Mouse (Mus musculus) urinary bladder, postnatal 10 days (tissue): ENCODE measurements at regions not wholly inside any gene's neighbourhood (a gene's known extent, or its start where the extent isn't known, plus 50 kb on each side); places are given as distances from the start of the nearest gene placed in this dataset.

ENCODE experiments used
- DNase-seq: peaks from one replicate; pipeline ENCODE4 v3.0.0; 2022; ENCODE audit warnings: low spot score

- no peak for DNase-seq
Observed at GRCm38 (mm10) chr15:56604266-56604665, 873.2 kb downstream of the Slc22a22 start.

DNA sequence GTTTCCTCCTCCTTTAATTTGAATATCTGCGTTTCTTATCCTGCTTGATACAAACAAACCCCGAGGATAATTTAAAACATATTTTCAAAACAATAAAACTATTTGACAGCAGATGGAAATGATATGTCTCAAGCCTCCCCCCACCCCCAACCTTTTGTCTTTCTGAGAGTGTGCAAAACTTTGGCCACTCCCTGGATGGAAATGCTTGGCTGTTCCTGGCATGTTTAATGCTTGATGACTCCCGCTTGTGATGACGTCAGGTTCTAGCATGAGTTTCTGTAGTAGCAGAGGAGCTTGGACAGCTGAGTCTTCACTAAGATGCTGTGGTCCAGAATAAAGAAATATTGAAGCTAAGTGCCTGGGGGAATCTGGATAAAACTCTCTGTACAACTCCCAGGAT is 884.8 kb downstream of the Slc22a22 start:
- DNase-seq: no peak

DNA sequence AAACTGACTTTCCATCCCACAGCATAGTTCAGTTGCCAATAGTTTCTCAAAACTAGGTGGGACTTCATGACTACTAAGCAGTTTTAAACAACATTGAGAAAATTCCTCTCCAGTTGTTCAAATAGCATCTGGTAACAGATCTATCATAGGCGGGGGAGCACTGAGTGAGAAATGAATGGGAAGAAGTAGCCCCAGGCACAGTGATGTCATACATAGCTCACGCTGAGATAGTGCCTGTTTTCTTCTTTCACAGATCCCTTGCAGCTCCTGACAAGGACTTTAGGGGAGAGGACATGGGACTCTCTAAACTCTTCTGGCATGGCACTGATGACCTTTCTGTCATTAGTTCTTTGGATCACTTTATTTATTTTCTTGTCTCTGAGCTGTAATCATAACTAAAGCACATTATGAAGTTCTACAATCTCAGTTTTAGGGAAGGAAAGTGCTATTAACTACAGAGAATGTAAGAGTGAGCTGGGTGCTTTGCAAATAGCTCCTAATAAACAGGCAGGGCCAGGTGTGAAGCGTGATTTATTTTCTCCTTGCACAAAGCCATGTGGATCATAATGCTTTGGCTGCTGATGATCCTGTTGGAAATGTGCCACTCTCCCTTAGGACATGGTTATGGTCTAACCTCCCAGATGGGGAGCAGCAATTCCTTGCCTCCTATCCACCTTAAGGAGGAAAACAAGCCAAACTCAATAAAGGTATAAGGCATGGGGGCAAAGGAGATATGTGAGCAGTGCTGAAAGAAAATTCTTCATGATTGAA is 896.5 kb downstream of the Slc22a22 start:
- no peak for DNase-seq

- no peak for DNase-seq
Observed at GRCm38 (mm10) chr15:56563192-56563591, 914.2 kb downstream of the Slc22a22 start.

DNA sequence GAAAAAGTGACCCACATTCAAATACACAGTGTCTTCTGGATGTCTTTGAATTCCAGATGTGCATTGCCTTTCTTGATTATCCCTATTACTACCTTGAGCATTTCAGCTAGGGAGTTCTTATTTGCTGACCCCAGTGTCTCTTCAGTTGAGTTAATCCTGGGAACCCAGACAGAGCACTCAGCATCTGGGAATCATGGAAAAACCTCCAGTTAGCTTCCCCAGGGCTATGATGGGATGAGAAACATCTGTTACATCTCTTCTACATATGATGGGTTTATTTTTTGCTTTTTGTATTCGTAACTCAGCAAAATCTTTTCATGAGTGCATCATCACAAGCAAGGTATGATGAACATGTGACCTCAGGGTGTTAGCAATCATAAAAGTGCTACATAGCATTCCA is 914.6 kb downstream of the Slc22a22 start:
- no peak for DNase-seq

GRCm38 (mm10) chr15:56562143-56562542 is 915.3 kb downstream of the Slc22a22 start:
- DNase-seq: no peak

GRCm38 (mm10) chr15:56554386-56554785 is 923.0 kb downstream of the Slc22a22 start:
- DNase-seq: no peak

GRCm38 (mm10) chr15:56553851-56554250 is 923.6 kb downstream of the Slc22a22 start:
- DNase-seq: no peak

DNA sequence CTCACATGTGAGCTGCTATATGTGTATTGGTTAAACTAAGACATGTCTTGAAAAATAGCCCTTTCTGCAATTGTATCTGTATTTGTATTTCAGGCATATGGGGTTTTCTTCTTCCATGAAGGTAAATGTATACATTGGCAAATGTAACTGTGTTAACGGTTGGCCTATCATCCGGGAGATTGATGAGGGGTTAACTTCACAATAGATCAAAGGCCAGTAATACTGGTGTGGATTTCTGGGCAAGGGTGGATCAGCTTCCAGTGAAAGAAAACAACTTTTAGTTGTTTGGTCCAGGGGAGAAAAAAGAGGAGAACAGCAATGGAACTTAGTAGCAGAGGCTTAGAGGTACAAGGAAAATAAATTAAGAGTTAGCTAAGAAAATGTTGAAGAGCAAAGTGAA is 945.9 kb downstream of the Slc22a22 start:
- no peak for DNase-seq

DNA sequence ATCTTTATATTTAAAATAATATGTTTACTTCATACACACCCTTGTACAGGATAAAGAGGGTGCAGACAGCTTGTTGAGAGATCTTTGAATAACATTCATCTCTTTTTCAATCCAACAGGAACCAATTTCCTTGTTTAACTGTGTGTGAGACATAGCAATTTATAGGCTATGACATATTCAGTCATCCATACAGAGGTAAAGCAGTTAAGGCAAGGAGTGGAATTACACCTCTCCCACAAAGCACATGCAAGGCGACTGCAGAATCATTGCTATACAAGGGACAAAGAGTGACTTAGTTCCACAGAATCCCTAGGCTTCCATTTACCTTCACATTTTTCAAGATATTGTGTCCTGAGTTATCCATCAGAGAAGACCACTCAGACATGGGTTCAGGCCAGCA is 959.0 kb downstream of the Slc22a22 start:
- no peak for DNase-seq

GRCm38 (mm10) chr15:56516095-56516494 is 961.3 kb downstream of the Slc22a22 start:
- no peak for DNase-seq

- DNase-seq: no peak
Observed at GRCm38 (mm10) chr15:56498774-56499173, 978.7 kb downstream of the Slc22a22 start.

- no peak for DNase-seq
Observed at GRCm38 (mm10) chr15:56497757-56498156, 979.7 kb downstream of the Slc22a22 start.

DNA sequence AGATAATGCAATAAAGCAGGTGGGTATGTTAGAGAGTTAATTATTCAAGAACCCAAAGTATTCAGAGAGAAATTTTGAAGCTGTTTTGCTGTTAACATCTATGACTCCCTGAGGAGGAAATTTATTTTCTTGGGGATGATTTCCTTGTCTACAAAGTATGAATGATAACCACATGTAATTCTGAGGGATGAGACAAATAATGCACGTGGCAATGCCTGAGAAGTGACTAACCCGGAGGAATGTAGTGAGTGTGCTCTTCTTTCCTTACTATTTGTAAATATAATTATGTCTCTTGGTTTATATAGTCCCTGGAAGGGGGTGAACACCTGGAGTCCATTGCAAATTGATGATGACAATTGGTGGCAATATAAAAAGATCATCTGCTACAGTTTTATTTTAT is 981.1 kb downstream of the Slc22a22 start:
- DNase-seq: no peak

GRCm38 (mm10) chr15:56485931-56486330 is 991.5 kb downstream of the Slc22a22 start:
- DNase-seq: no peak

GRCm38 (mm10) chr15:56484693-56485092 is 992.7 kb downstream of the Slc22a22 start:
- no peak for DNase-seq

- DNase-seq: no peak
Observed at GRCm38 (mm10) chr15:56479682-56480081, 997.7 kb downstream of the Slc22a22 start.

- DNase-seq: no peak
Observed at GRCm38 (mm10) chr15:56479015-56479414, 998.4 kb downstream of the Slc22a22 start.

DNA sequence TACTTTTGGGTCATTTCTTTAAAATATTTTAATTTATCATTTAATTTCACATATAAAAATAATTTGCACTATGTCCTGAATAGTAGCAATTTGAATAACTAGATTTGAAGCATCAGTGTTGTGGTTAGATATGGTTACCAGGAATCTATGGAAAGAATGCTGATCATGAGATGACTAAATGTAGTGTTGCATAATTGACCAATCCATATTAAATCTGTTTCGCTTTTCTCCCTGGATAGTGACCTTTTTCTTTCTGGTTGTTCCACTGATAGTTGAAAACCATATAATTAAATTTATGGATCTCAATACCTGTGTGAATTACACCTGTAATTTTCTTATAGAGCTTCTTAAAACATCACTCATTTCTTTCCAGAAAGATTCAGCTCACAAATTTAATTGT is 1003.7 kb downstream of the Slc22a22 start:
- DNase-seq: no peak

GRCm38 (mm10) chr15:56451881-56452280 is 1025.5 kb downstream of the Slc22a22 start:
- DNase-seq: no peak

GRCm38 (mm10) chr15:56448015-56448645 is 1029.3 kb downstream of the Slc22a22 start:
- no peak for DNase-seq

GRCm38 (mm10) chr15:56440171-56440570 is 1037.3 kb downstream of the Slc22a22 start:
- DNase-seq: no peak

DNA sequence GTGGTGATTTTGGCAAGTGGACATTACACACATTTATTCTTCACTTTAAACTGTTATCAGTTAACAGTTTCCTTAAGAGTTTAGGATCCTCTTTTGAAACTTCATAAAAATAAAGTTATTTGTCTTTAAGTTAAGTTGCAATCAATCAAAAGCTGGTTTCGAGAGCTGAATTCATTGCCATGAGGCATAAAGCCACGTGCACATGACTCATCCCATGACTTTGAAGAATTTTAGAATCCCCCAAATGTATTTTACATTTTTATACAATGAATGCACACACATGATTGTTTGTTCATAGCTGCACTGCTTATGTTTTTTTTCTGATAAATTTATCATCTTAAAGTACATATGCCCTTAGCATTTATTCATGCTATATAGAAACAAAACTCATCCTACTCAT is 1039.1 kb downstream of the Slc22a22 start:
- no peak for DNase-seq

GRCm38 (mm10) chr15:56436131-56436530 is 1041.3 kb downstream of the Slc22a22 start:
- no peak for DNase-seq
